Mouse (Mus musculus) ovary, postnatal 14 days (tissue): ENCODE results near the gene Vwa5b2.

ENCODE experiments used
- DNase-seq: peaks from one replicate; pipeline ENCODE4 v3.0.0; 2022; ENCODE audit warnings: low spot score

The Vwa5b2 gene

GRCm38 (mm10) chr16:20589366-20589938, at the start of gene Vwa5b2:
Gene Vwa5b2 (plus strand): TSS chr16:20589471.
- DNase-seq, result no peak

- no peak for DNase-seq
Measured at GRCm38 (mm10) chr16:20539649-20540048, 49.6 kb upstream of the Vwa5b2 start.

- DNase-seq, result no peak
Measured at GRCm38 (mm10) chr16:20540438-20540837, 48.8 kb upstream of the Vwa5b2 start.

GRCm38 (mm10) chr16:20545696-20546095, 43.6 kb upstream of the Vwa5b2 start:
- no peak for DNase-seq

GRCm38 (mm10) chr16:20547423-20547822, 41.8 kb upstream of the Vwa5b2 start:
- no peak for DNase-seq

- peak; percentile 93 for DNase-seq
Measured at GRCm38 (mm10) chr16:20548096-20548948, 40.9 kb upstream of the Vwa5b2 start, which contains the start of gene Abcf3. Gene Abcf3 (plus strand): TSS chr16:20548577.

- DNase-seq, result no peak
Measured at GRCm38 (mm10) chr16:20549161-20549560, 40.1 kb upstream of the Vwa5b2 start.

- DNase-seq, result no peak
Measured at GRCm38 (mm10) chr16:20551691-20552090, 37.6 kb upstream of the Vwa5b2 start.

GRCm38 (mm10) chr16:20552594-20552993, 36.7 kb upstream of the Vwa5b2 start:
- DNase-seq, result no peak

GRCm38 (mm10) chr16:20555000-20555399, 34.3 kb upstream of the Vwa5b2 start:
- no peak for DNase-seq

- no peak for DNase-seq
Measured at GRCm38 (mm10) chr16:20557381-20557780, 31.9 kb upstream of the Vwa5b2 start.

GRCm38 (mm10) chr16:20565075-20565474, 24.2 kb upstream of the Vwa5b2 start:
- DNase-seq, result no peak

GRCm38 (mm10) chr16:20589939-20590679, 838 bp downstream of the Vwa5b2 start:
- no peak for DNase-seq

GRCm38 (mm10) chr16:20590680-20591038, 1.4 kb downstream of the Vwa5b2 start:
- DNase-seq, result no peak

GRCm38 (mm10) chr16:20591076-20591705, 1.9 kb downstream of the Vwa5b2 start:
- DNase-seq, result no peak

- no peak for DNase-seq
Measured at GRCm38 (mm10) chr16:20595060-20595673, 5.9 kb downstream of the Vwa5b2 start.

- DNase-seq, result no peak
Measured at GRCm38 (mm10) chr16:20595737-20596136, 6.5 kb downstream of the Vwa5b2 start.

- DNase-seq, result no peak
Measured at GRCm38 (mm10) chr16:20596687-20597441, 7.6 kb downstream of the Vwa5b2 start.

GRCm38 (mm10) chr16:20600511-20600910, 11.2 kb downstream of the Vwa5b2 start:
- no peak for DNase-seq

- DNase-seq, result no peak
Measured at GRCm38 (mm10) chr16:20604705-20605104, 15.4 kb downstream of the Vwa5b2 start.
